Mouse (Mus musculus) cerebellum, adult (tissue): Measurements from ENCODE around the gene Csnk1g2.
"Not testable (repeated sequence)": the region's sequence is repeated elsewhere in the genome, so short reads cannot be mapped to it uniquely, and the experiment has no call there.

Experiments used
- ATAC-seq: cut with Nextera tagmentation; 2 replicates; pipeline ENCODE4 v1.9.2; 2017; ENCODE audit warnings: mild to moderate bottlenecking, moderate library complexity, mixed read lengths; ENCODE audit not compliant: insufficient number of reproducible peaks, low FRiP score, low TSS enrichment

The Csnk1g2 gene

GRCm38 (mm10) chr10:80596318-80596717 lies 26.3 kb upstream of the Csnk1g2 start:
- no peak for ATAC-seq

DNA sequence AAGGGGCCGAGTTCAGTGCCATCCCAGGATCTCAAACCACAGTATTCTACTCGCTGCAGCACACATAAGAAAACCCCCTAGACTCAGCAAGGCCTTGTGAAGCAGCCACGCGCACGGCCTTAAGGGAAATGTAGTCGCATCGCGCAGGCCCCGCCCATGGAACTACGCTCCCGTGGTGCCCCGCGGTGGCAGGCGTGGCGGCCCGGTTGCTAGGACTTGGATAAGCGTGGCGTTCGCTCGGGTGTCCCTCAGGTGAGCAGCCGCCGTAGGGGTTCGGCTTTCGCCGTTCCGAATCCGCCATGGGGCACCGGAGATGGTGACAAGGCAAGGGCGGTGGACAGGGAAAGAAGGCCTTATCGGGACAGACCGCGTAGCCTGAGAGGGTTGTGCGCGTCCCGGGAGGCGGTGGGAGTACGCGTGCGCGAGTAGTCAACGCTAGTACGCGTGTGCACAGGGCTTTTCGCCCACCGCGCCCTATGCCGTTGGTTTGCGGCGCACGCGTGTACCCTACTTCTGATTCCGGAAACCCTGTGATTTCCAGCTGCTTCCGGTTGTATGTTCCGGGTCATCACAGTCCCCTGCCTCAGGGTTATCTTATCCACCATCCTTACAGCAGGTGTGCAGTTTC lies 19.8 kb upstream of the Csnk1g2 start, which contains the start of the genes Scamp4 and Adat3:
TSS of gene Scamp4 (plus strand) at position 175 of the 628 bp plus-strand sequence.
TSS of gene Adat3 (plus strand) at position 183 of the 628 bp plus-strand sequence.
- ATAC-seq = peak; percentile 87

- ATAC-seq = no peak
Measured at GRCm38 (mm10) chr10:80603364-80603763, 19.3 kb upstream of the Csnk1g2 start.

GRCm38 (mm10) chr10:80604001-80604509 lies 18.6 kb upstream of the Csnk1g2 start:
- no peak for ATAC-seq

- no peak for ATAC-seq
Measured at GRCm38 (mm10) chr10:80604988-80605387, 17.6 kb upstream of the Csnk1g2 start.

DNA sequence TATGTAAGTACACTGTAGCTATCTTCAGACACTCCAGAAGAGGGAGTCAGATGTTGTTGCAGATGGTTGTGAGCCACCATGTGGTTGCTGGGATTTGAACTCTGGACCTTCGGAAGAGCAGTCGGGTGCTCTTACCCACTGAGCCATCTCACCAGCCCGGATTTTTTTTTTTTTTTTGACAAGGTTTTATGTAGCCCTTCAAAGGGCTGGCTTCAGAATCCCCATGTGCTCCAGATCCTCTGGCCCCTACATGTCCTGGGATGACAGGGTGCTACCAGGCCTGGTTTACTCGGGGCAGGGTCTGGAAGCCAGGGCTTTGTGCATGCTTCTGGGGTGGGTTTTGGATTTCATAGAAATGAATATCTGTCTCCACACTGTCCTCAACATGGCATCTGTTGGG lies 16.9 kb upstream of the Csnk1g2 start, which contains the start of gene Gm49322:
TSS of gene Gm49322 (plus strand) at position 301 of the 400 bp plus-strand sequence.
- ATAC-seq = not testable (repeated sequence)

- ATAC-seq = no peak
Measured at GRCm38 (mm10) chr10:80606306-80606705, 16.3 kb upstream of the Csnk1g2 start.

- ATAC-seq = no peak
Measured at GRCm38 (mm10) chr10:80606737-80607350, 15.8 kb upstream of the Csnk1g2 start.

- ATAC-seq = no peak
Measured at GRCm38 (mm10) chr10:80608435-80608834, 14.2 kb upstream of the Csnk1g2 start.

- ATAC-seq = no peak
Measured at GRCm38 (mm10) chr10:80609269-80609924, 13.2 kb upstream of the Csnk1g2 start.

- ATAC-seq = peak; percentile 45; the same call in 1 of the 2 replicates
Measured at GRCm38 (mm10) chr10:80610116-80610785, 12.4 kb upstream of the Csnk1g2 start.

DNA sequence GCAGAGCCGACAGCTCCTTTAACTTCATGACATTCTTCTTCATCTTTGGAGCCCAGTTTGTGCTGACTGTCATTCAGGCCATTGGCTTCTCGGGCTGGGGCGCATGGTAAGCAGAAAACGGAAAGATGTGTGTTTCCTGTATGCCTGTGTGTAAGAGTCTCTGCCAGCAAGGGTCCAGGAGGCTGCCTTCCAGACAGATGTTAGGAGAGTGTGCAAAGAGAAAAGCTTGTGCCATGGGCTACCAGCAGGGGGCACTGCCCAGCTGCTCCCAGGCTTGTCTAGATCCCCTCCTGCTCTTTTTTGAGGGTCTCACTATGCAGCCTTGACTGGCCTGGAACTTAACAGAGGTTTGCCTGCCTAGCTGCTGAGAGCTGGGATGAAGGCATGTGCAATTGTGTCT lies 11.6 kb upstream of the Csnk1g2 start:
- no peak for ATAC-seq

GRCm38 (mm10) chr10:80611905-80612304 lies 10.7 kb upstream of the Csnk1g2 start:
- no peak for ATAC-seq

DNA sequence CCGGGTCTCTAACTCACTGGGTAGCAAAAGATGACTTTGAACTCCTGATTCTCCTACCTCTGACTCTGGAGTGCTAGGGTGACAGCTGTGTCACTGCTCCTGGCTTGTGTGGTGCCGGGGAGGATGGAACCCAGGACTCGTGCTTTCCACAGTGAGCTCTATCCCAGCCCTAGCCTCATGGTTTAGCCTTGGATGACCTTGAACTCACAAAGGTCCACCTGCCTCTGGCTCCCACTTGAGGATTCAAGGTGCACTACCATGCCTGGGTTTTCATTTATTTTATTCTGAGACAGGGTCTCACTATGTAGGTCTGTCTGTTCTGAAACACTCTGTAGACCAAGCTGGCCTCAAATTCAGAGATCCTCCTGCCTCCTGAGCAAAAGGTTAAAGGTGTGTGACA lies 8.8 kb upstream of the Csnk1g2 start:
- ATAC-seq = no peak

DNA sequence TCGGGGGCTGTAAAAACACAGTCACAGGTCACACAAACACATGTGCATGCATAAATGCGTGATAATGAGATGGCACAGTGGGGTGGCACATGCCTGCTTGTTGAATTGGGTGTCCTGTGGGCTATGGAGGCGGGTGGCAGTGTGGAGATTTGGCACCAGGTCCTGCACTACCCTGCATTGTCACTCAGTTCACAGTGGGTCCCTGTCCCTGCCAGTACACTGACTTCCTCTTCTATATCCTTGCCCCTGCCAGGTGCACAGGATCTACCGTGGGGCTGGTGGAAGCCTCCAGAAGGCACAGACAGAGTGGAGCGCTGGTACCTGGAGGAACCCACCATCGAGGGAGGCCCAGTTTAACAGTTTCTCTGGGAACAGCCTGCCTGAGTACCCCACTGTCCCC lies 8.3 kb upstream of the Csnk1g2 start:
- no peak for ATAC-seq

GRCm38 (mm10) chr10:80618181-80618580 lies 4.5 kb upstream of the Csnk1g2 start:
- no peak for ATAC-seq

DNA sequence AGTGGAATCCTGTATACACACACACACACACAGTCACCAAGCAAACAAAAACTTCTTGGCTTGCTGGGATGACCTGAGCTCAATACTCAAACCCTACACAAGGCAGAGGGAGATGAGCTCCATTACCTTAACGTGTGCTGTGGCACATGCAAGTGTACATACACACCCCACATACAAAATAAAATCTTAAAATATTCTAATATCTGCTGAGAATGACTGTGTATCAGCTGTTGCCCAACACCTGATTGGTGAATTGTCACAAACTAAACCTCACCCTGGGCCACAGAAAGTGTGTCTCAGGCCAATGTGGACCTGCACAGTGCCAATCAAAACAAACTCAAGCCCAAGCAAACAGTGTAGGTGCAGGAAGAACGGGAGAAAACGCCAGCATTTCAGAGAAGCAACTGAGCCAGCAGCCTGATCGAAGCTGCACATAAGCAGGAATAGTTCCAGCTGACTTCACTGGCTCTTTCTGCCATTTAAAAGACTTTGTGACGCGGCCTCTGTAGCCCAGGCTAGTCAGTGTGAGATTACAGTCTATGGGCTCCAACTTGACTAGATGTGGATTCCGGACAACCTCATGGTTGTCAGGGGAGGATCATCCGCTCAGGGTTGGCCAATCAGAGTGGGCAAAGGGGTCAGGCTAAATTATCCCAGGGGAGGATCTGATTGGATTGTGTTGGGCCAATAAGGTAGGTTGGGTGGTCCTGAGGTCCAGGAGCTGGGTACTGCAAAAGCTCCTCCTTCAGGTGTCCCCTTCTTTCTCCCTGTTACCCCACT lies 3.0 kb upstream of the Csnk1g2 start:
- no peak for ATAC-seq

DNA sequence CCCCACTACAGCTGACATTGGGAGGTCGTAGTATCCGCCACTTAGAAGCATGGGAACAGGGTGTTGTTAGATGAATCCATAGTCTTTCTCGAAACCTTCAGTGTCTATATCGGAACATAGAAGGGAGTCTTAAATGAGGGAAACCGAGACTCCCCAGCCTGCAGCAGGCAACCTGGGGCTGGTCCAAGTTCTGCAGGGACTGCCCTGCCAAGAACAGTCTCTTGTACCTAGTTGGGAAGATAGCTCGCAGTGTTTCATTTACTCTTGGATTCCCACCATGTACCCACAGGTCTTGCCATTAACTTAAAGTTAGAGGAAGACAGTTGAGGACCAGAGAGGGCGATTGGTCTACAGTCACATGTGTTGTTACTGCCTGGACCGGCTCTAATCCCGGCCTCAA lies 2.3 kb upstream of the Csnk1g2 start:
- ATAC-seq = no peak

DNA sequence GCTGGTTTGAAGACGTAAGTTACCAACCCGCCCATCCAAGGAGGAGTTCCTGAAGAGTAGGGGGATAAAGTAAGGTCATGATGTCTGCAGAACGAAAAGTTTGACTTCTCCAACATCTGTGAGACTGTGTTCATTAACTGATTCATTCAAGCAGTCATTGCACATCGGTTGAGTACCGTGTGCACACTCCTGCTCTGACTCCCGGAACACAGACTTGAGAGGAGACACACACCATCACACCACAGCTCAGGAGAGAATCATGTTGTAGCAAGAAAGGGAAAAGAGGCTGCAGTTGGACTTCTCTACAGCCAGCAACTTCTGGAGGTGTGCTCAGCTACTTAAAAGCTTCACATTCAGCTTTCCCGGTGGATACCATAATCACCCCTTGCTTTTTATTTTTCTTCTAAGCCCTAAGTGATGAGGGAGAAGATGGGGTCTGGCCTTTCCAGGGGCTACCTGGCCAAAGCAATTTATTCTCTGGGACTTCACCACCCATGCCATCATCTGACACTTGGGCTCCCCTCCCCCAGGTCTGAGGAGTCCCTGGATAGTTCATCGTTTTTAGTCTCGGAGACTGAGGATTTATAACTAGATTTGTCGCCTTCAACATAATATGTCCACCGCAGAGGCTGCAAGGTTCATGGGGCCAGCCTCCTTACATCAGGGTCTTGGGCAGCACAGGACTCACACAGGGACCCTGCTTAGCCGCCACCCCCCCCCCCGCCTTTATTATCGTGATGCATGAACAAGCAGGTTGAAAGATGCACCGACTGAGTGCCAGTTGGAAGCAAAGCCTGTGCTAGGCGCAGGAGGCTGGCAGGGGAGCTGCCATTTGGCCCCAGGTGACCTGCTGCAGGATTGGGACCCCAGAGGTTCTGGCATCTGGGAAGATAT lies 1.6 kb upstream of the Csnk1g2 start:
- no peak for ATAC-seq
